Mouse (Mus musculus) forebrain, embryonic 16.5 days (tissue): ENCODE measurements around the gene Onecut3. TPM values are rescaled to one million over a fixed set of nuclear protein-coding genes. Genes with fewer than 3 reads are reported as not detected.

Experiments used
- polyA plus RNA-seq: library from polyadenylated mRNA; unstranded; fragments of >200 nt; fragmentation: Nextera tagmentation; extraction: Ambion mirVana; gene quantifications from 2 replicates; pipeline ENCODE4 v1.2.1, GENCODE M21; 2015

Gene Onecut3
- polyA plus RNA-seq, 1 experiment from 2014 or later, result 0.46 TPM

Other genes with a start within 250 kb of the Onecut3 start
- gene Ndufs7, start 245.7 kb upstream of the Onecut3 start, polyA plus RNA-seq, result 236 and 272 TPM in 2 replicates
- 22.7 and 24.6 TPM in 2 replicates for gene Gamt, start 233.8 kb upstream of the Onecut3 start, polyA plus RNA-seq
- gene Dazap1, start 233.3 kb upstream of the Onecut3 start, polyA plus RNA-seq, result 61.3 and 61.8 TPM in 2 replicates
- gene Rps15, start 202.4 kb upstream of the Onecut3 start, polyA plus RNA-seq, result 531 and 538 TPM in 2 replicates
- gene Apc2, start 198.9 kb upstream of the Onecut3 start, polyA plus RNA-seq, result 222 and 234 TPM in 2 replicates
- gene 2310011J03Rik, start 174.3 kb upstream of the Onecut3 start, polyA plus RNA-seq, result 32.5 and 34.2 TPM in 2 replicates
- gene Pcsk4, start 165.3 kb upstream of the Onecut3 start, polyA plus RNA-seq, result 3.1 and 3.9 TPM in 2 replicates
- 2.2 and 3.2 TPM in 2 replicates for gene Reep6, start 164.9 kb upstream of the Onecut3 start, polyA plus RNA-seq
- gene Adamtsl5, start 146.4 kb upstream of the Onecut3 start, polyA plus RNA-seq, result 0.51 and 0.66 TPM in 2 replicates
- gene Plk5, start 138.4 kb upstream of the Onecut3 start, polyA plus RNA-seq, result 2.2 and 4.5 TPM in 2 replicates
- gene Mex3d, start 107.2 kb upstream of the Onecut3 start, polyA plus RNA-seq, result 16.3 TPM in 2 replicates
- gene Mbd3, start 95.3 kb upstream of the Onecut3 start, polyA plus RNA-seq, result 247 and 256 TPM in 2 replicates
- gene Uqcr11, start 88.0 kb upstream of the Onecut3 start, polyA plus RNA-seq, result 455 and 522 TPM in 2 replicates
- gene Tcf3, start 61.2 kb upstream of the Onecut3 start, polyA plus RNA-seq, result 63.7 and 74.6 TPM in 2 replicates
- gene Atp8b3, start 44.3 kb downstream of the Onecut3 start, polyA plus RNA-seq, result 0.16 and 0.23 TPM in 2 replicates
- 28.1 and 30.3 TPM in 2 replicates for gene Rexo1, start 66.7 kb downstream of the Onecut3 start, polyA plus RNA-seq
- gene Klf16, start 82.5 kb downstream of the Onecut3 start, polyA plus RNA-seq, result 9.2 and 10.1 TPM in 2 replicates
- gene Abhd17a, start 95.5 kb downstream of the Onecut3 start, polyA plus RNA-seq, result 92.2 and 93.1 TPM in 2 replicates
- gene Scamp4, start 108.0 kb downstream of the Onecut3 start, polyA plus RNA-seq, result 69.9 and 77.2 TPM in 2 replicates
- 6.4 and 6.7 TPM in 2 replicates for gene Adat3, start 108.0 kb downstream of the Onecut3 start, polyA plus RNA-seq
- gene Gm49322, start 111.2 kb downstream of the Onecut3 start, polyA plus RNA-seq, result 3.1 and 4.1 TPM in 2 replicates
- 91.3 and 96.9 TPM in 2 replicates for gene Csnk1g2, start 128.0 kb downstream of the Onecut3 start, polyA plus RNA-seq
- 75.2 and 79.7 TPM in 2 replicates for gene Btbd2, start 162.2 kb downstream of the Onecut3 start, polyA plus RNA-seq
- gene Mknk2, start 183.3 kb downstream of the Onecut3 start, polyA plus RNA-seq, result 57.1 and 61.2 TPM in 2 replicates
- 56.9 and 59.4 TPM in 2 replicates for gene Mob3a, start 207.1 kb downstream of the Onecut3 start, polyA plus RNA-seq
- 32.5 and 44.1 TPM in 2 replicates for gene Izumo4, start 207.3 kb downstream of the Onecut3 start, polyA plus RNA-seq
- 101 and 102 TPM in 2 replicates for gene Ap3d1, start 247.4 kb downstream of the Onecut3 start, polyA plus RNA-seq